Mouse (Mus musculus) left cerebral cortex, adult 2 months (tissue): Measurements from ENCODE around the gene Gpr176. TPM values are rescaled to one million over a fixed set of nuclear protein-coding genes. Genes with fewer than 3 reads are reported as not detected.

Source experiments
- DNase-seq, 2 experiments: peaks; one replicate each; pipeline ENCODE4 v3.0.0; 2021 to 2022; ENCODE audit warnings: low spot score in 2 of 2, mixed read lengths in 1 of 2; ENCODE audit errors: extremely low spot score in 1 of 2
- H3K27ac ChIP-seq: fragments of 200-600 bp; 2 replicates; pipeline ENCODE4 v1.8.1; 2022
- H3K4me3 ChIP-seq: fragments of 200-600 bp; 2 replicates; pipeline ENCODE4 v1.8.1; 2022
- CTCF ChIP-seq: fragments of 200-600 bp; IDR thresholded peaks from 2 replicates; pipeline ENCODE4 v1.8.1; 2022; ENCODE audit warnings: antibody characterized with exemption, mild to moderate bottlenecking, moderate library complexity
- intact Hi-C: fragments of 180-260 bp; cut with DNase I; formaldehyde crosslinking; loops from one replicate; pipeline ENCODE4 v1.15.1; 2025
- total RNA-seq, 2 experiments: library from RNA; stranded (reverse); gene quantifications; 2 replicates each; pipeline ENCODE4 v1.2.3; 2021

The Gpr176 gene
- total RNA-seq, 2 experiments from 2014 or later: 8.9 to 9.5 TPM

- intact Hi-C loops: no loop called here
- no peak for DNase-seq
- TF ChIP-seq CTCF: no peak
- Histone ChIP-seq H3K27ac (no peak overlapping the region), H3K4me3 (no peak overlapping the region)
Observed at GRCm38 (mm10) chr2:118399751-118400150, 26.5 kb upstream of the Gpr176 start.

- no peak for DNase-seq
- no peak overlapping the region for H3K4me3 ChIP-seq
- intact Hi-C loops: no loop called here
- TF ChIP-seq CTCF: no peak
- no peak overlapping the region for H3K27ac ChIP-seq
Observed at GRCm38 (mm10) chr2:118391201-118391600, 18.0 kb upstream of the Gpr176 start.

GRCm38 (mm10) chr2:118390072-118390471, 16.9 kb upstream of the Gpr176 start:
- intact Hi-C loops: no loop called here
- TF ChIP-seq CTCF: no peak

DNA sequence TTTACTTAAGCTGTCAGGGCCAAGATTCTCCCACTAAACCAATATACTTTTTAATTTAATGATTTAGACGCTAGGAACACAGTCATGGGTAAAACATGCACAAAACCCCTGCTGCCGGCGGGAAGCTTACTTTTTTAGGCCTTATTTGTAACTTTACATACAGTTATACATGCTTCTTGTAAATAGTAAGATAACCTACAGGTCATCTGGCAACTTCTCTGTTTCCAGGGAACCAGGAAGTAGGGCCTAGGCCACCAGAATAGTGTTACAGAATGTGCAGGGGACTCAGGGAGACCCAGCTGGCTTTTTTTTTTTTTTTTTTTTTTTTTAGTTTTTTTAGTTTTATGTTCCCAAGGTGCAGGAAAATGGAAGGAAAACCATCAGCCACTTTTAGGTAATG, 16.4 kb upstream of the Gpr176 start:
- no peak overlapping the region for H3K27ac ChIP-seq
- TF ChIP-seq CTCF: no peak
- H3K4me3 ChIP-seq: peak overlapping the region; percentile 86
- no peak for DNase-seq
- intact Hi-C loops: no loop called here

More at GRCm38 (mm10) chr2:118390072-118390471, 16.9 kb upstream of the Gpr176 start:
- no peak for DNase-seq
- no peak overlapping the region for H3K27ac ChIP-seq
- no peak overlapping the region for H3K4me3 ChIP-seq

- H3K4me3 ChIP-seq: peak within 1 kb of the TSS; percentile 86
- peak; percentile 97 to 98 for DNase-seq
- H3K27ac ChIP-seq: peak within 1 kb of the TSS; percentile 92
- intact Hi-C loops: no loop called here
- no peak for TF ChIP-seq CTCF
Observed at GRCm38 (mm10) chr2:118388341-118389335, 15.4 kb upstream of the Gpr176 start, which contains the start of gene Eif2ak4. Eif2ak4 (plus strand) TSS chr2:118388618.

- intact Hi-C loops: no loop called here
- TF ChIP-seq CTCF: no peak
- DNase-seq: no peak
- H3K4me3 ChIP-seq: no peak overlapping the region
- H3K27ac ChIP-seq: no peak overlapping the region
Observed at GRCm38 (mm10) chr2:118383387-118383786, 10.2 kb upstream of the Gpr176 start.

- no peak for DNase-seq
- Histone ChIP-seq H3K27ac (no peak overlapping the region), H3K4me3 (no peak overlapping the region)
- no peak for TF ChIP-seq CTCF
- intact Hi-C loops: loop anchor here (5.0 kb wide), 1 partner anchor 68 kb away; no protein-coding TSS in a partner anchor
Observed at GRCm38 (mm10) chr2:118379756-118380155, 6.5 kb upstream of the Gpr176 start.

DNA sequence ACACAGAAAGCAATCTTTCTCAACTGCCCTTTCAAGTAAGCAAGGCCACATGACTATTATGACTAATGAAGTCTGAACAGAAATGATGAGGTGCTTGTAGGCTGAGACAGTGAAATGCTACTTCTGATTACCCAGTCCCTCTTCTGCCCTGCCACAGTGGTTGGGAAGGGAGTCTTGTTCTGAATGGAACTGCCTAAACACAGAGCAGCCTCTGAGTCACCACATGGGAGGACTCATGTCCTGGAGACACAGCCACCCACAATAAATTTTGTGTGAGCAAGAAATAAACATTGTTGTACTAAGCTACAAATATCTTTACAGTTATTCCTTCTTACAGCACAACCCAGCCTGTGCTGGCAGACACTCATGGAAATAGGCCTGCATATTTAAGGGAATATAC, 2.7 kb upstream of the Gpr176 start:
- DNase-seq: peak in 1 of 2 experiments; percentile 24
- no peak for TF ChIP-seq CTCF
- intact Hi-C loops: loop anchor here (2.0 to 5.0 kb wide), 2 partner anchors 71 to 113 kb away; no protein-coding TSS in a partner anchor
- H3K27ac ChIP-seq: no peak overlapping the region
- no peak overlapping the region for H3K4me3 ChIP-seq

- Histone ChIP-seq H3K4me3 (no peak overlapping the region), H3K27ac (0 out of 2 replicates have a peak overlapping the region, but pooled peaks have one; percentile 19)
- no peak for TF ChIP-seq CTCF
- intact Hi-C loops: loop anchor here (2.0 to 5.0 kb wide), 2 partner anchors 72 to 113 kb away; no protein-coding TSS in a partner anchor
- no peak for DNase-seq
Observed at GRCm38 (mm10) chr2:118375522-118375921, 2.3 kb upstream of the Gpr176 start.

DNA sequence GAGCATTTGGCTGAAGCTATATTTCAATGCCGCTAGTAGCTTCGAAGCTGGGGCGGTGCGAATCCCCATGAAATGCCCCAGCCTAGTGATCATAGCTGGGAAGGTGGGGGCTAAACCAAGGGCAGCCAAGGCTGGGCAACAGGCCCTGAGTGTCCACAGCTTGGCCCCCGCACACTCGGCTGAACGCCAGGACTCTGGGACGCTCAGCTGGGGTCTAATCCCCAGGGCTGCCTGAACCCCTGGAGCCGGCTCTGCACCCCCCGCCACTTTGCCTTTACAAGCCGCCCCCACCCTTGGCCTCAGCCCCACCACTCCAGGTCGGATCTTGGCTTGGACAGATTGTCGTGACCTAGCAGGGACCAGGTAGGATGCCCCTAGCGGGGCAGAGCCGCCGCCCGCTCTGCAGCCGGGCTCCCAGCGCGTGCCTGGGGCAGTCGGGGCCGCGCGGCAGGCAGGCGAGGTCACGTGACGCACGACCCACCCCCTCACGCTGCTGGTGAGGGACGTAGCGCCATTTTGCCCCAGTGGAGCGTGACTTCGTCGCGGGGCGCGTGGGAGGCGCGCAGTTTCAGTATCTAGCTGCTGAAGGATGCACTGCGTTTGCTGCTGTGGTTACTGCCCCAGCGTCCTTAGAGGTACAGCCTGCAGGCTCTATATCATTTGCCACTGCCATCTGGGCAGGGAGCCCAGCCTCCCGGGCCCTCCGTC, 507 bp upstream of the Gpr176 start:
- TF ChIP-seq CTCF: no peak; the same call in none of the 2 replicates
- peak overlapping the region; percentile 44 for H3K4me3 ChIP-seq
- H3K27ac ChIP-seq: peak overlapping the region; percentile 88
- intact Hi-C loops: loop anchor here (2.0 kb wide), 1 partner anchor 111 kb away; no protein-coding TSS in a partner anchor
- DNase-seq: peak; percentile 88 to 90

DNA sequence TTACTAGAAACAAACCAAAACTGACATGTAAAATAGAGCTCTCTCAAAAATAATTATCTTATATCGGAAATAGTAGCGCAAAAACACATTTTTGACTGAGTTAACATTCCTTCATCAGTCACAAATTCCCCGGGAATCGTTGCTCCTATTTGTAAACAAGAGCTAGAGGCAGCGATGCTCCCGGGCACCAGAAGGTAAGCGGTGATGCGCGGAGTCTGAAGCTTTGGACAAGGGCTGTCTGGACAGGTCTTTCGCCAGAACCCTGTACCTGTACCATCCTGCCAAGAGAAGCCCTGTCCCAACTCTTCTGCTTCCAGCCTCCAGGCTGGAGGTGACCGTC, 688 bp downstream of the Gpr176 start:
- peak in 1 of 2 experiments; percentile 9 for DNase-seq
- TF ChIP-seq CTCF: no peak
- Histone ChIP-seq H3K4me3 (peak overlapping the region; percentile 44), H3K27ac (peak overlapping the region; percentile 88)
- intact Hi-C loops: no loop called here

GRCm38 (mm10) chr2:118371841-118372240, 1.4 kb downstream of the Gpr176 start:
- Histone ChIP-seq H3K4me3 (no peak overlapping the region), H3K27ac (no peak overlapping the region)
- no peak for TF ChIP-seq CTCF
- DNase-seq: no peak
- intact Hi-C loops: no loop called here
